Mouse (Mus musculus): ENCODE measurements around the gene Atp2b2.

DNA sequence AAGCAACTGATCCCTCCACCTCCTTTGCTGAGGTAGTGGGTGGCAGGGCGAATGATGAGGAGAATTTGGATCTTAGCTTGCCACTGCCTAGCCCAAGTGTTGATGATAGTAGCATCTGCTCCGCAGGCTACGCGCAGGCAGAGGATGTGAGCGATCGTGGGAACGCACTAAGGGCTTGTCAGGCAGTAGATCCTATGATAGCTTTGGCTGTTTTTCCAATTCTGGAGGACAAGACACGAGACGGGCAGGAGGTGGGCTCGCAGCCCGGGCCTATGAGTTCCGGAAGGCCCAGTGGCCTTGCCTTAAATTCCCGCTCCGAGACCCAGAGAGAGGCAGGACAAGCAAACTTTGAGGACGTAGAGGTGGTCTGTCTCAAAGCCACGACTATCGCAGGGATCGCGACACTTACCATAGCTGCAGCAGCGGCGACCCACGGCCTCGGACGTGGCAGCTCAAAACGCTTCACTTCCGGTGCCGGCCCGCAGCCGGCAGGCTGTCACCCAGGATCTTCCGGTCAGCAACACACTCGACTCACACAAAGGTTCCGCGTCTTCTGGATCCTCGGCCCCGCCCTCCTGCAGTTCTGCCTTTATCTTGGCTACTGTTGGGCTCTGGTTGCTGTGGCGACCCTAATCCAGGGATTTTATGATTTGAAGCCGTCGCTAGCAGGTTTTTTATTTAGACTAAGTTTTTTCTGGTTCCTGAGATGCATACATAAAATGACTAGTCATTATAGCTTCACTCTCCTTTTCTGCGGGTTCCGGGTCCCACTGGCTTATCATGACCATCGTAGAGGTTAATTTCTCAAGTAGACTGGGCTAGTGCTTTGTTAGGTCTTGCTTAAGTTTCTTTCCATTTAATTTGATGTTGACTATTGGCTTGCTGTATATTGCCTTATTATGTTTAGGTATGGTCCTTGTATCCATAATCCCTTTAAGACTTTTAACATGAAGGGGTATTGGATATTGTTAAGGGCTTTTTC lies 301.9 kb downstream of the Atp2b2 start, which contains the start of gene Sec13:
- no peak for TF ChIP-seq CTCF (IDR thresholded peaks at IDR 0.05; ENCODE audit: insufficient read depth, low read length)
- TF ChIP-seq POLR2A (IDR thresholded peaks at IDR 0.05; ENCODE audit: borderline replicate concordance, extremely low read depth, low read depth, low read length): peak; percentile 91; the same call in 1 of the 2 replicates

Data from lung, adult 2 months (tissue).